11 mouse cellular contexts compared by ENCODE assay signal in the genomic region with DNA sequence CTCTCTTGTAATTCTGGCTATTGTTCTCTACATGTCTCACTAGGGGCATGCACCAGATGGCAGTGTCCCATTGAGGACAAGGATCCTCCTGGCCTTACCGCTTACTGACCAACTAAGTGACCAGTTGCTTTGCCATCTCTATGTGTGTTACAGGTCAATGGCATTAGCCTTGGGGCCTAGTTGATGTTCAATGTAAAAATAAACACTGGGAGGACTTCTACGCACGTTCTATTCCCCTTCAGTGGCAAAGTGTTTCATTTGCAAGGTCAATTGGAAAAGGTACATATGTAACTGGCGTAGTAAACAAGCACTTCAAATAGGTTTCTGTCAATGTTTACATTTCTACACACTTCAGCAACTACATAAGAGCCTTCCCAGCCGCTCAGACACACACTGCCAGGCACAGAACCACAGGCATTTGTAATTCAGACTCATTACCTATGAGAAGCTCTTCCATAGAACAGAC.
DNase-seq lines count a peak whose midpoint lies in the region; ATAC-seq and TF ChIP-seq lines count a peak whose summit lies in the region.
"Had no signal": no experiment of that assay in that cellular context is flagged by ENCODE, and none has a peak within 500 bp of the region (broad histone marks: within the 10 kb centered on the region; RNA-seq: fewer than 3 reads in every experiment).

No protein-coding gene starts in this region.

- TF ChIP-seq CTCF in liver, postnatal 0 days (IDR thresholded peaks at IDR 0.05; ENCODE audit: low read depth): peak; percentile 74

- no peak overlapping the region for H3K4me2 ChIP-seq in liver, postnatal 0 days (ENCODE audit: low read depth, low read length)

- H3K27ac ChIP-seq in liver, postnatal 0 days (ENCODE audit: low read depth): peak overlapping the region; percentile 74; the same call in 1 of the 2 replicates
- H3K27ac ChIP-seq in hindbrain, embryonic 10.5 days: no peak overlapping the region
- H3K27ac ChIP-seq: midbrain, embryonic 10.5 days had no signal

- H3K27me3 ChIP-seq in liver, postnatal 0 days (ENCODE audit: insufficient read depth, low read length): no peaks in the 10 kb centered on the region
- no peaks in the 10 kb centered on the region for H3K27me3 ChIP-seq in hindbrain, embryonic 10.5 days (ENCODE audit: insufficient read depth, poor library complexity, severe bottlenecking)

- no peaks in the 10 kb centered on the region for H3K4me1 ChIP-seq in liver, postnatal 0 days (ENCODE audit: insufficient read depth)
- 0 out of 2 replicates have a peak, but pooled peaks cover 5% of the 10 kb centered on the region for H3K4me1 ChIP-seq in hindbrain, embryonic 10.5 days (replicated peaks)
- H3K4me1 ChIP-seq: midbrain, embryonic 10.5 days had no signal

- TF ChIP-seq EP300 in liver, postnatal 0 days (IDR thresholded peaks at IDR 0.05; ENCODE audit: low read depth): peak; percentile 97

- no peak for DNase-seq in cerebellum, postnatal 4 days (ENCODE audit: low spot score in 2 of 2)
- peak; percentile 67 for DNase-seq in 3T3-L1 (ENCODE audit: low read depth, low spot score)
- peak; percentile 16 to 36 for DNase-seq in heart, postnatal 14 days
- peak; percentile 61 for DNase-seq in liver, postnatal 0 days
- no peak for DNase-seq in thymus, postnatal 14 days
- DNase-seq in layer of hippocampus, postnatal 14 days (ENCODE audit: low spot score in 2 of 2): no peak
- no peak for DNase-seq in hindbrain, embryonic 10.5 days (ENCODE audit: low spot score)
- DNase-seq: adrenal gland, postnatal 25 days; right cerebral cortex, postnatal 25 days had no signal

- intact Hi-C loops in heart, postnatal 14 days (cut with DNase I): loop anchor here (10.0 kb wide), 1 partner anchor 1025 kb away; no protein-coding TSS in a partner anchor

- 45% methylated on average over 5 of the region's 5 CpGs for WGBS in liver, postnatal 0 days (ENCODE audit: insufficient replicate concordance)
- 80% methylated on average over 5 of the region's 5 CpGs for WGBS in hindbrain, embryonic 10.5 days

- no peak overlapping the region for H3K9ac ChIP-seq in liver, postnatal 0 days (replicated peaks)

- H3K9me3 ChIP-seq in liver, postnatal 0 days (ENCODE audit: low read length): no peaks in the 10 kb centered on the region
- no peaks in the 10 kb centered on the region for H3K9me3 ChIP-seq in hindbrain, embryonic 10.5 days
- H3K9me3 ChIP-seq: midbrain, embryonic 10.5 days had no signal

- no peak overlapping the region for H3K4me3 ChIP-seq in liver, postnatal 0 days (ENCODE audit: low read depth, low read length)
- no peak overlapping the region for H3K4me3 ChIP-seq in hindbrain, embryonic 10.5 days
- H3K4me3 ChIP-seq: midbrain, embryonic 10.5 days had no signal

- peak; percentile 45; the same call in 1 of the 2 replicates for ATAC-seq in cerebellum, adult (ENCODE audit: insufficient number of reproducible peaks, low FRiP score, low TSS enrichment)
- peak; percentile 95 for ATAC-seq in liver, postnatal 0 days

- no peaks in the 10 kb centered on the region for H3K36me3 ChIP-seq in liver, postnatal 0 days (replicated peaks; ENCODE audit: insufficient read depth, low read length)
- no peaks in the 10 kb centered on the region for H3K36me3 ChIP-seq in hindbrain, embryonic 10.5 days
- H3K36me3 ChIP-seq: midbrain, embryonic 10.5 days had no signal

Comparison
In these comparisons a context has a peak if more than half of its experiments do, and no peak if none do; other contexts are left out.
1. DNase-seq: peak in 3T3-L1 (single experiment), heart, postnatal 14 days (2 of 2) and liver, postnatal 0 days (single experiment); none in cerebellum, postnatal 4 days (0 of 2), thymus, postnatal 14 days (single experiment), layer of hippocampus, postnatal 14 days (0 of 2) and hindbrain, embryonic 10.5 days (single experiment).